24 mouse cellular contexts compared by ENCODE assay signal in the genomic region with DNA sequence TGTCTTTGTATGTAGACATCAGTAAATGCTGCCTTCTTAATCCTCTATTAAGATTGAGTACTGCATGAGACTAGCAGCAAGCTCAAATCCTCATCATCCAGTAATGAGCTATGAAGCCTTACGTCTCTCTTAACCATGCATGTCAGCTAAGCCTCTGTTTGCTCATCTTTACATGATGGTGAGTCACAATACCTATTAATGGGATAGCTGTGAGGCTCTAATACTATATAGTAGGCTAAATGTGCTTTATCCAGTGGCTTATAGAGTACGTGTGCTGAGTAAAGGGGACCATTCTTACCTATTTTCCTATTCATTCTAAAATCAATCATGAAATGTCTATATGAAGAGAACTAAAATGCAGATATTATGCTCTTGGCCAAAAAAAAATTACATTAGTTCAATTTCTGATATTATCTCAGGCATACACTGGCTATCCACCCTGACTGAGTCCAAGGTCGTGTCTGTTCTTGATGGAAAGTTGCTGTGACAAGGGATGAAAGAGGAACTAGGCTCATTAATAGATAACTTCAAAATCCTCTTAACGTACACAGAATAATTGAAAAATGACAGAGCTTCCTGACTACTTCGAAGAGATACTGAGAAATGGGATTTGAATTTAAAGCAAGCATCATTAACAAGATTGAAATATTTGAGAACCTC.
DNase-seq lines count a peak whose midpoint lies in the region; ATAC-seq lines count a peak whose summit lies in the region.
"Had no signal": no experiment of that assay in that cellular context is flagged by ENCODE, and none has a peak within 500 bp of the region (broad histone marks: within the 10 kb centered on the region; RNA-seq: fewer than 3 reads in every experiment).

No protein-coding gene starts in this region.

- ATAC-seq in forebrain, embryonic 15.5 days (replicated peaks) = peak; percentile 32; the same call in 1 of the 2 replicates
- no peak for ATAC-seq in forebrain, embryonic 16.5 days
- peak; percentile 65 for ATAC-seq in midbrain, embryonic 15.5 days (replicated peaks)
- ATAC-seq in midbrain, embryonic 11.5 days (ENCODE audit: low FRiP score) = no peak
- ATAC-seq: activated CD4-positive, CD25-positive, alpha-beta regulatory T cell, adult 4 months; CD4-positive, CD25-positive, alpha-beta regulatory T cell, adult 4 months; Patski had no signal

- no peak overlapping the region for H3K9ac ChIP-seq in forebrain, embryonic 15.5 days (replicated peaks)
- no peak overlapping the region for H3K9ac ChIP-seq in forebrain, embryonic 16.5 days (replicated peaks; ENCODE audit: low read depth, low read length)
- no peak overlapping the region for H3K9ac ChIP-seq in midbrain, embryonic 15.5 days
- H3K9ac ChIP-seq in midbrain, embryonic 11.5 days (ENCODE audit: low read length) = no peak overlapping the region
- H3K9ac ChIP-seq: embryonic facial prominence, embryonic 12.5 days; forebrain, embryonic 13.5 days; forebrain, postnatal 0 days had no signal

- no peaks in the 10 kb centered on the region for H3K27me3 ChIP-seq in forebrain, embryonic 15.5 days
- no peaks in the 10 kb centered on the region for H3K27me3 ChIP-seq in forebrain, embryonic 16.5 days (replicated peaks; ENCODE audit: control insufficient read depth, insufficient read depth, low read length)
- no peaks in the 10 kb centered on the region for H3K27me3 ChIP-seq in midbrain, embryonic 15.5 days (replicated peaks)
- no peaks in the 10 kb centered on the region for H3K27me3 ChIP-seq in midbrain, embryonic 11.5 days (ENCODE audit: control insufficient read depth, insufficient read depth, low read length)
- H3K27me3 ChIP-seq: CH12.LX; embryonic facial prominence, embryonic 12.5 days; forebrain, embryonic 13.5 days; Patski had no signal

- H3K36me3 ChIP-seq in forebrain, embryonic 15.5 days = no peaks in the 10 kb centered on the region
- H3K36me3 ChIP-seq in forebrain, embryonic 16.5 days (ENCODE audit: control insufficient read depth, insufficient read depth) = no peaks in the 10 kb centered on the region
- H3K36me3 ChIP-seq in midbrain, embryonic 15.5 days (replicated peaks) = no peaks in the 10 kb centered on the region
- H3K36me3 ChIP-seq in midbrain, embryonic 11.5 days (ENCODE audit: control insufficient read depth, insufficient read depth, low read length) = no peaks in the 10 kb centered on the region
- H3K36me3 ChIP-seq: embryonic facial prominence, embryonic 10.5 days; embryonic facial prominence, embryonic 12.5 days; G1E had no signal

- H3K4me1 ChIP-seq in forebrain, embryonic 15.5 days = no peaks in the 10 kb centered on the region
- H3K4me1 ChIP-seq in forebrain, embryonic 16.5 days (replicated peaks; ENCODE audit: control insufficient read depth, insufficient read depth, low read length) = no peaks in the 10 kb centered on the region
- H3K4me1 ChIP-seq in midbrain, embryonic 15.5 days = no peaks in the 10 kb centered on the region
- no peaks in the 10 kb centered on the region for H3K4me1 ChIP-seq in midbrain, embryonic 11.5 days (ENCODE audit: control insufficient read depth, insufficient read depth, low read length)
- H3K4me1 ChIP-seq: embryonic facial prominence, embryonic 10.5 days; embryonic facial prominence, embryonic 12.5 days; forebrain, embryonic 13.5 days had no signal

- H3K4me2 ChIP-seq in forebrain, embryonic 15.5 days (replicated peaks) = no peak overlapping the region
- no peak overlapping the region for H3K4me2 ChIP-seq in forebrain, embryonic 16.5 days (ENCODE audit: low read length)
- no peak overlapping the region for H3K4me2 ChIP-seq in midbrain, embryonic 15.5 days
- no peak overlapping the region for H3K4me2 ChIP-seq in midbrain, embryonic 11.5 days
- H3K4me2 ChIP-seq: embryonic facial prominence, embryonic 12.5 days; forebrain, embryonic 13.5 days had no signal

- no peak overlapping the region for H3K4me3 ChIP-seq in forebrain, embryonic 15.5 days
- H3K4me3 ChIP-seq in forebrain, embryonic 16.5 days (replicated peaks; ENCODE audit: low read length) = no peak overlapping the region
- no peak overlapping the region for H3K4me3 ChIP-seq in midbrain, embryonic 15.5 days
- H3K4me3 ChIP-seq in midbrain, embryonic 11.5 days (ENCODE audit: low read depth, low read length) = no peak overlapping the region
- H3K4me3 ChIP-seq: embryonic facial prominence, embryonic 10.5 days; embryonic facial prominence, embryonic 12.5 days; forebrain, embryonic 13.5 days had no signal

- DNase-seq in midbrain, embryonic 11.5 days (ENCODE audit: low spot score, missing footprints) = no peak
- peak; percentile 37 for DNase-seq in retina, postnatal 1 day
- no peak for DNase-seq in retina, embryonic 14.5 days (ENCODE audit: low spot score)
- DNase-seq: adrenal gland, adult 8-10 months; adrenal gland, postnatal 14 days; adrenal gland, postnatal 36 days; B cell, adult 2 months; cerebellum, adult 11-12 months; cerebellum, adult 2 months; cerebellum, adult 9-10 months; cerebellum, postnatal 10 days; cerebellum, postnatal 25 days; forebrain, postnatal 0 days had no signal

- H3K27ac ChIP-seq in forebrain, embryonic 15.5 days (replicated peaks) = no peak overlapping the region
- H3K27ac ChIP-seq in forebrain, embryonic 16.5 days (ENCODE audit: low read length) = no peak overlapping the region
- H3K27ac ChIP-seq in midbrain, embryonic 15.5 days = no peak overlapping the region
- no peak overlapping the region for H3K27ac ChIP-seq in midbrain, embryonic 11.5 days (ENCODE audit: low read depth, low read length)
- H3K27ac ChIP-seq: embryonic facial prominence, embryonic 10.5 days; embryonic facial prominence, embryonic 12.5 days; forebrain, embryonic 13.5 days had no signal

- 85% methylated on average over 5 of the region's 5 CpGs for WGBS in forebrain, embryonic 15.5 days
- WGBS in forebrain, embryonic 16.5 days = 85% methylated on average over 5 of the region's 5 CpGs
- 61% methylated on average over 5 of the region's 5 CpGs for WGBS in midbrain, embryonic 15.5 days
- 82% methylated on average over 5 of the region's 5 CpGs for WGBS in midbrain, embryonic 11.5 days

- H3K9me3 ChIP-seq in forebrain, embryonic 15.5 days = no peaks in the 10 kb centered on the region
- no peaks in the 10 kb centered on the region for H3K9me3 ChIP-seq in forebrain, embryonic 16.5 days (ENCODE audit: control insufficient read depth, low read length)
- no peaks in the 10 kb centered on the region for H3K9me3 ChIP-seq in midbrain, embryonic 15.5 days
- H3K9me3 ChIP-seq in midbrain, embryonic 11.5 days (ENCODE audit: control insufficient read depth, low read length) = no peaks in the 10 kb centered on the region
- H3K9me3 ChIP-seq: embryonic facial prominence, embryonic 10.5 days; embryonic facial prominence, embryonic 12.5 days; forebrain, embryonic 13.5 days; G1E had no signal

Comparison
In these comparisons a context has a peak if more than half of its experiments do, and no peak if none do; other contexts are left out.
1. ATAC-seq: peak in forebrain, embryonic 15.5 days (single experiment) and midbrain, embryonic 15.5 days (single experiment); none in forebrain, embryonic 16.5 days (single experiment) and midbrain, embryonic 11.5 days (single experiment).